Mouse (Mus musculus): Measurements from ENCODE around the gene Rfx4. TPM values are rescaled to one million over a fixed set of nuclear protein-coding genes. Genes with fewer than 3 reads are reported as not detected.

Rfx4 gene
- polyA plus RNA-seq, 1 experiment from 2014 or later, result not detected

- Histone ChIP-seq H3K36me3 (ENCODE audit: control insufficient read depth, insufficient read depth, low read length) (peaks cover 5% of the 10 kb centered on the region), H3K27me3 (ENCODE audit: control insufficient read depth, insufficient read depth, low read length) (no peaks in the 10 kb centered on the region), H3K4me1 (replicated peaks; ENCODE audit: control insufficient read depth, insufficient read depth) (no peaks in the 10 kb centered on the region), H3K4me3 (ENCODE audit: low read depth, low read length) (no peak overlapping the region), H3K9me3 (ENCODE audit: control insufficient read depth, low read length) (no peaks in the 10 kb centered on the region), H3K9ac (ENCODE audit: low read length) (no peak overlapping the region), H3K4me2 (replicated peaks; ENCODE audit: low read depth) (no peak overlapping the region), H3K27ac (replicated peaks) (no peak overlapping the region)
- ATAC-seq (ENCODE audit: low FRiP score, low TSS enrichment) (no peak), DNase-seq (ENCODE audit: low spot score) (no peak)
- WGBS, result 91% methylated on average over 12 of the region's 12 CpGs
- TF ChIP-seq CTCF (IDR thresholded peaks at IDR 0.05; ENCODE audit: low read depth), result no peak
- TF ChIP-seq EP300 (optimal IDR thresholded peaks at IDR 0.05), result no peak
Measured at GRCm38 (mm10) chr10:84722711-84723110, 33.2 kb upstream of the Rfx4 start.

DNA sequence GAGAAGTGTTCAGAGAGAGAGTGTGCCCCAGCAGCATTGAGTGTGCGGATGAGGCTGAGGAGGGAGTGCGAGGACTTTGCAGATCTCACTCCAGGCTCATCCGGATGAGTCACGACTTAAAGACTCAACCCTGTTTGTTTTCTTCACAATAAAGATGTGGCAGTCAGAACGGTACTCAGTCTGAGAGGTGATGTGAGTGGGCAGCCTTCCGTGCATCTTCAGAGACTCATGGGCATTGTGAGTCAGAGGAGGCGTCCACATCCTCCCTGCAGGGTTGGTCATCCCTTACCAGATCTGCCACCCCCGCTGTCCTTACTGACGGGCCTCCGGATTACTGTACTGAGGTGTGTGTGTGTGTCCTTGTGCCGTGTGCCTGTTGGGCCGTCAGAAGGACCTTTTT lies 28.9 kb upstream of the Rfx4 start:
- no peaks in the 10 kb centered on the region for H3K27me3 ChIP-seq (ENCODE audit: control insufficient read depth, insufficient read depth, low read length)
- H3K9ac ChIP-seq (ENCODE audit: low read length), result no peak overlapping the region
- no peak overlapping the region for H3K27ac ChIP-seq (replicated peaks)
- H3K4me3 ChIP-seq (ENCODE audit: low read depth, low read length), result no peak overlapping the region
- no peaks in the 10 kb centered on the region for H3K9me3 ChIP-seq (ENCODE audit: control insufficient read depth, low read length)
- H3K4me2 ChIP-seq (replicated peaks; ENCODE audit: low read depth), result no peak overlapping the region
- WGBS, result 83% methylated on average over 12 of the region's 12 CpGs
- no peak for ATAC-seq (ENCODE audit: low FRiP score, low TSS enrichment)
- H3K4me1 ChIP-seq (replicated peaks; ENCODE audit: control insufficient read depth, insufficient read depth), result no peaks in the 10 kb centered on the region
- DNase-seq (ENCODE audit: low spot score), result no peak
- no peak for TF ChIP-seq EP300 (optimal IDR thresholded peaks at IDR 0.05)
- TF ChIP-seq CTCF (IDR thresholded peaks at IDR 0.05; ENCODE audit: low read depth), result no peak
- no peaks in the 10 kb centered on the region for H3K36me3 ChIP-seq (ENCODE audit: control insufficient read depth, insufficient read depth, low read length)

DNA sequence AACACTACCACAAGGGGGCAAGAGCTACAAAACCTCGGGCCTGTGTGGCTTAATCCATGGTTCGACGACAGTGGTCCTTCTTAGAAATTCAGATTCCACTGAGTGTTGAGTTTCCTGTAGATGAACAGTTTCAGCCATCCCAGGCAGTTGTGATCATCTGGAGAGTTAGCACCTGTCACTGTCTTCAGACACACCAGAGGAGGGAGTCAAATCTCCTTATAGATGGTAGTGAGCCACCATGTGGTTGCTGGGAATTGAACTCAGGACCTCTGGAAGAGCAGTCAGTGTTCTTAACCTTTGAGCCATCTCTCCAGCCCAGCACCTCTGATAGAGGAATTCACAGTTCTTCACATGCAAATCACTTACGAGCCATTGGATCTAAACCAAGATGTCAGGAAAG lies 28.1 kb upstream of the Rfx4 start:
- no peak overlapping the region for H3K4me3 ChIP-seq (ENCODE audit: low read depth, low read length)
- no peak for DNase-seq (ENCODE audit: low spot score)
- TF ChIP-seq EP300 (optimal IDR thresholded peaks at IDR 0.05) (no peak), CTCF (IDR thresholded peaks at IDR 0.05; ENCODE audit: low read depth) (no peak)
- H3K9ac ChIP-seq (ENCODE audit: low read length), result no peak overlapping the region
- no peak overlapping the region for H3K4me2 ChIP-seq (replicated peaks; ENCODE audit: low read depth)
- no peak for ATAC-seq (ENCODE audit: low FRiP score, low TSS enrichment)
- no peaks in the 10 kb centered on the region for H3K9me3 ChIP-seq (ENCODE audit: control insufficient read depth, low read length)
- H3K4me1 ChIP-seq (replicated peaks; ENCODE audit: control insufficient read depth, insufficient read depth), result no peaks in the 10 kb centered on the region
- H3K36me3 ChIP-seq (ENCODE audit: control insufficient read depth, insufficient read depth, low read length), result no peaks in the 10 kb centered on the region
- no peaks in the 10 kb centered on the region for H3K27me3 ChIP-seq (ENCODE audit: control insufficient read depth, insufficient read depth, low read length)
- H3K27ac ChIP-seq (replicated peaks), result no peak overlapping the region
- WGBS, result 84% methylated on average over 4 of the region's 4 CpGs

GRCm38 (mm10) chr10:84730078-84730477 lies 25.8 kb upstream of the Rfx4 start:
- Histone ChIP-seq H3K27ac (replicated peaks) (no peak overlapping the region), H3K4me1 (replicated peaks; ENCODE audit: control insufficient read depth, insufficient read depth) (no peaks in the 10 kb centered on the region), H3K4me3 (ENCODE audit: low read depth, low read length) (no peak overlapping the region), H3K4me2 (replicated peaks; ENCODE audit: low read depth) (no peak overlapping the region), H3K36me3 (ENCODE audit: control insufficient read depth, insufficient read depth, low read length) (no peaks in the 10 kb centered on the region), H3K9me3 (ENCODE audit: control insufficient read depth, low read length) (no peaks in the 10 kb centered on the region), H3K9ac (ENCODE audit: low read length) (no peak overlapping the region), H3K27me3 (ENCODE audit: control insufficient read depth, insufficient read depth, low read length) (no peaks in the 10 kb centered on the region)
- DNase-seq (ENCODE audit: low spot score) (no peak), ATAC-seq (ENCODE audit: low FRiP score, low TSS enrichment) (no peak)
- 74% methylated on average over 3 of the region's 3 CpGs for whole genome bisulfite sequencing
- TF ChIP-seq EP300 (optimal IDR thresholded peaks at IDR 0.05) (no peak), CTCF (IDR thresholded peaks at IDR 0.05; ENCODE audit: low read depth) (peak; percentile 48)

GRCm38 (mm10) chr10:84730956-84731355 lies 24.9 kb upstream of the Rfx4 start:
- Histone ChIP-seq H3K36me3 (ENCODE audit: control insufficient read depth, insufficient read depth, low read length) (no peaks in the 10 kb centered on the region), H3K27ac (replicated peaks) (no peak overlapping the region), H3K27me3 (ENCODE audit: control insufficient read depth, insufficient read depth, low read length) (no peaks in the 10 kb centered on the region), H3K9ac (ENCODE audit: low read length) (no peak overlapping the region), H3K9me3 (ENCODE audit: control insufficient read depth, low read length) (no peaks in the 10 kb centered on the region), H3K4me2 (replicated peaks; ENCODE audit: low read depth) (no peak overlapping the region), H3K4me1 (replicated peaks; ENCODE audit: control insufficient read depth, insufficient read depth) (no peaks in the 10 kb centered on the region), H3K4me3 (ENCODE audit: low read depth, low read length) (no peak overlapping the region)
- TF ChIP-seq EP300 (optimal IDR thresholded peaks at IDR 0.05), result no peak
- no peak for TF ChIP-seq CTCF (IDR thresholded peaks at IDR 0.05; ENCODE audit: low read depth)
- ATAC-seq (ENCODE audit: low FRiP score, low TSS enrichment), result no peak
- DNase-seq (ENCODE audit: low spot score), result no peak
- 73% methylated on average over 9 of the region's 9 CpGs for WGBS

DNA sequence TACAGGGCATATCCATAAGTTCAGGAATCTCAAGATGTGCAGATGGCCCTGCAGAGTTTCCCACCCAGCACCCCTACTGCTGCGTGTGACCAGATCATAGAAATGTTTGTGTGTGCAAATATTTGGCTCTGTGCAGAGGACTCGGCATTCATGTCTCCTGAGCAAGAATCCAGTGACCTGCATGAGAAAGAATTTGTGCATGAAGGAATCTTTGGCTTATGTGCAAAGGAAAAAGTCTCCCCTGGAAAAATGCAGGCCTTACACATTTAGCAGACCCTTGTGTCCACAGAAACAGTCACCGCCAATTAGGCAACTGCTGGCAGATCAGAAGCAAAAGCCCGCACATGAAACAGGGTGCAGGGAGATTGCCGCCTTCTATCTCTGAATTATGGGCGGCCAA lies 22.4 kb upstream of the Rfx4 start:
- Histone ChIP-seq H3K36me3 (ENCODE audit: control insufficient read depth, insufficient read depth, low read length) (no peaks in the 10 kb centered on the region), H3K4me2 (replicated peaks; ENCODE audit: low read depth) (no peak overlapping the region), H3K27me3 (ENCODE audit: control insufficient read depth, insufficient read depth, low read length) (no peaks in the 10 kb centered on the region), H3K9ac (ENCODE audit: low read length) (no peak overlapping the region), H3K4me1 (replicated peaks; ENCODE audit: control insufficient read depth, insufficient read depth) (no peaks in the 10 kb centered on the region), H3K9me3 (ENCODE audit: control insufficient read depth, low read length) (no peaks in the 10 kb centered on the region), H3K4me3 (ENCODE audit: low read depth, low read length) (no peak overlapping the region), H3K27ac (replicated peaks) (no peak overlapping the region)
- TF ChIP-seq EP300 (optimal IDR thresholded peaks at IDR 0.05), result no peak
- no peak for TF ChIP-seq CTCF (IDR thresholded peaks at IDR 0.05; ENCODE audit: low read depth)
- DNase-seq (ENCODE audit: low spot score) (no peak), ATAC-seq (ENCODE audit: low FRiP score, low TSS enrichment) (no peak)
- 26% methylated on average over 6 of the region's 6 CpGs for WGBS
